Mouse (Mus musculus) lung, postnatal 25 days (tissue): ENCODE data around the gene Speer4e.
"Not testable (repeated sequence)": the region's sequence is repeated elsewhere in the genome, so short reads cannot be mapped to it uniquely, and the experiment has no call there.

Experiments used
- DNase-seq: peaks from one replicate; pipeline ENCODE4 v3.0.0; 2022; ENCODE audit warnings: low spot score

Gene Speer4e

DNA sequence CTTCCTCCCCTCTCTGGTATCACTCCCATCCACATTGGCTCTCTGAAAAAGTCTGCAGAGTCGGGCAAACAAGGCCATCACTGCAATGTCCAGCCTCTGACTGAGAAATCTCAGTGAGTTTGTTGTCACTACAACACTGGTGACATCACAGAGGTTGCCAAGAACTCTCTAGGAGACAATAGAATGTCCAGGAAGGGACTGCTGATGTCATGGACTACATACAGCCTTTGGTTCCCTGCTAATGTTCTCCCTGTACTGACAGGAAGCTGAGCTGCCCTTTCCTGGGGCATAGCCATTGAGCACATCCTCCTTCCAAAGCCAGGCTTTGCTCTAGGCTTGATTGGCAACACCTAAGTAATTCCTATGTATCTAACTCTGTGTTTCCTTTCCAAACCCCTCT is at the start of gene Speer4e:
Gene Speer4e (minus strand): TSS at position 101 of the 400 bp plus-strand sequence.
- not testable (repeated sequence) for DNase-seq

DNA sequence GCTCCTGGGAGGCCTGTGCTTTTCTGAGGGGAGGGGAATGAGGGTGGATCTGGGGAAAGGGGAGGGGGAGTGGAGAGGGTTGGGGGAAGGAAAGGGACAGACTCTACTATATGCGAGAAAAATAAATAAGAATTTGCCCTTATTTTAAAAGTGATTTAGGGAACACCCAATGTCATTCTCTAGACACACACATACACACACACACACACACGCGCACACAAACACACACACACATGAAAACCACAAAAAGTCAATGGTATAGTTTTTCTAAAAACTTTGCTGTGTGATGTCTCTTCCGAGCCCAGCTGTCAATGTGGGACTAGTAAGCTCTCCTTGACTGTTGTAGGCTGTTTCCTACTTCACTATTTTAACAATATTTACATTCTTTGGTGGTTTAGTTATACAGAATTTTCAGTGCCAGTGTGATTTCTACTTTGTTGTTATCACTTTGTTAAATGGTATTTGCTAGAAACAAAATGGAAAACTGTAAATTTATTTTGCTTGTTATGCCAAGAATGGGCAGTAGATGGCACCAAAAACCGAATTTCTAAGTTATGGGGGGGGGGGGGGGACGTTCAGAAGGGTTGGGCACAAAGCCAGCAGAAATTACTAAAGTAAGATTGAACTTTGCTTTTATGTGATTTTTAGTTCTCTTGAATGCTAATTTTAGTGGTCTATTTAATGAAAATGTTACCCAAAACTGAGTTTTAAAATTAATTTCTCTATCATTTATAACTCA is 48.6 kb upstream of the Speer4e start:
- DNase-seq: not testable (repeated sequence)

DNA sequence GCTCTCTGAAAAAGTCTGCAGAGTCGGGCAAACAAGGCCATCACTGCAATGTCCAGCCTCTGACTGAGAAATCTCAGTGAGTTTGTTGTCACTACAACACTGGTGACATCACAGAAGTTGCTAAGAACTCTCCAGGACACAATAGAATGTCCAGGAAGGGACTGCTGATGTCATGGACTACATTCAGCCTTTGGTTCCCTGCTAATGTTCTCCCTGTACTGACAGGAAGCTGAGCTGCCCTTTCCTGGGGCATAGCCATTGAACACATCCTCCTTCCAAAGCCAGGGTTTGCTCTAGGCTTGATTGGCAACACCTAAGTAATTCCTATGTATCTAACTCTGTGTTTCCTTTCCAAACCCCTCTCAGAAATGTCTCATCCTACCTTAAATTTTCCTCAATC is 40.6 kb upstream of the Speer4e start, which contains the start of gene Gm10354:
Gene Gm10354 (minus strand): TSS at position 101 of the 400 bp plus-strand sequence.
- not testable (repeated sequence) for DNase-seq

DNA sequence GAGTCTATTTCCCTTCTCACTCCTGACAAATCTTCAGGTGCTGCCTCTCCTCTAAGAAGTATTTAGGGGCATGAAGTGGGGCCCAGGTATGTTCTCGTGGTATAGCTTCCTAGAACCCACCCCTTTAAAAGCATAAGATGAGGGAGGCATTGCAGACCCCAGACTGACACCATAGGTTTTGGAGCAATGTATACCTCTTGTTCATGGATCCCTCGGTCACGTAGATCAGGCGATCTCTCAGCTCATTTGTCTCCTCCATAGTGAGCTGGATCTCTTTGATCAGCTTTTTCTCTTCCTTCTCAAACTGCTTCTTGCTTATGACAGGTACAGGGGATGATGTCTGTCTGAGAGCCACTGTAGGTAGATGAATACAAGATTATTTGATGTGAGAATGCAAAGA is 39.1 kb upstream of the Speer4e start:
- not testable (repeated sequence) for DNase-seq

DNA sequence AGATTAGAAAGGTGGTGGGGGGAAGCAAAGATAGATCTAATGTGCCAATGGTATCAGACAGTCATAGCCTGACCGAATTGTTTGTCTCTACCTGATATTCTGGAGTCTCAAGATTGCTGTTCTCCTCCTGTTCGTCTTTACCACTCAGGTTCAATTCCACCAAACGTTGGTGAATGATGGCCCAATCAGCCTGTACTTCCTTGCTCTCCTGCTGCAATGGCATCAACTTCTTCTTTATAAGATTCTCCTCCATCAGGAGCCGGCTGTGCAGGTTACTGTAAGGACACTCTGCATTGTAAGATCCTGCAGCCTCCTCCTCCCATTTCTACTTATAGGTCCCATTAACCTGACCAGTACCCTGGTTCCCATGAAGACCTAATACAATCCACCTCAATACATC is 37.1 kb upstream of the Speer4e start:
- not testable (repeated sequence) for DNase-seq

DNA sequence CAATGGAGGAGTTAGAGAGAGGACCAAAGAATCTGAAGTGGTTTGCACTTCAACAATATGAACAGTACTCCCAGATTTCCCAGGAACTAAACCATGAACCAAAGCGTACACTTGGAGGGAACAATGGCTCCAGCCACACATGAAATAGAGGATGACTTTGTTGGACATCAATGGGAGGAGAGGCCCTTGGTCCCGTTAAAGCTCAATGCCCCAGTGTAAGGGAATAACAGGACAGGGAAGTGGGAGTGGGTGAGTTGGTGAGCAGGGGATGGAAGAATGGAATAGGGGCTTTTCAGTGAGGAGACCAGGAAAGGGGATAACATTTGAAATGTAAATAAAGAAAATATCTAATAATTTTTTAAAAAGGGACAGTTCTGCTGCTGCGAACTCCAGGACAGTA is 34.6 kb upstream of the Speer4e start:
- not testable (repeated sequence) for DNase-seq

DNA sequence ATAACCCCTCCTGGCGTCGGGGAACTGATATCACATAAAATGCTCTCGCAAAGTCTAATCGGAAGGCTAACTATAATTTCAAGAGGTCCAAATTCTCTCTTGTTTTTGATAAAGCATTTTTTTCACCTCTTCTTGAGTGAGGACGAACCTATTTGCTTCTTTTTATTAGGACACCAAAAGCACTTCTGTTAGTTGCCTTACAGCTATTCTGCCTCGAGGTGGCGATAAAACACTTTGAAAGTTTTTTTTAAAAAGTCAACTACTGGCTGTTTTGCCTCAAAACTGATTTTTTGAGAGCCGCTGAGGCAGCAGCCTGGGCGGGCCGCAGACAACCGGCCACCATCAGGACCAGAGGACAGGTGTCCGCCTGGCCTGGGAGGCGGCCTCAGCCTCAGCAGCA is 25.6 kb upstream of the Speer4e start:
- not testable (repeated sequence) for DNase-seq

DNA sequence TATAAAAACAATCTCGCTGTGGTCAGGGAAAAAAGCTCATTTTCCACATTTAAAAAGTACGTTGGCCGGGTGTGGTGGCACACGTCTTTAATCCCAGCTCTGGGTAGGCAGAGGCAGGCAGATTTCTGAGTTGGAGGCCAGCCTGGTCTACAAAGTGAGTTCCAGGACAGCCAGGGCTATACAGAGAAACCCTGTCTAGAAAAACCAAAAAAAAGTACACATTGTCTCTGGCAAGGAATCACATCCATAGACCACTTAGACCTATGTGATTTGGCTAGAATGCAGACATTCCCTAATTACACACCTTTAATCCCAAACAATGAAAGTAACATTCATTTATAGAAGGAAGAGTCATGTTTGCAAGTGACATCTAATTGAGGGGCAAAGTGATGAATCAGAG is 23.3 kb upstream of the Speer4e start:
- not testable (repeated sequence) for DNase-seq

DNA sequence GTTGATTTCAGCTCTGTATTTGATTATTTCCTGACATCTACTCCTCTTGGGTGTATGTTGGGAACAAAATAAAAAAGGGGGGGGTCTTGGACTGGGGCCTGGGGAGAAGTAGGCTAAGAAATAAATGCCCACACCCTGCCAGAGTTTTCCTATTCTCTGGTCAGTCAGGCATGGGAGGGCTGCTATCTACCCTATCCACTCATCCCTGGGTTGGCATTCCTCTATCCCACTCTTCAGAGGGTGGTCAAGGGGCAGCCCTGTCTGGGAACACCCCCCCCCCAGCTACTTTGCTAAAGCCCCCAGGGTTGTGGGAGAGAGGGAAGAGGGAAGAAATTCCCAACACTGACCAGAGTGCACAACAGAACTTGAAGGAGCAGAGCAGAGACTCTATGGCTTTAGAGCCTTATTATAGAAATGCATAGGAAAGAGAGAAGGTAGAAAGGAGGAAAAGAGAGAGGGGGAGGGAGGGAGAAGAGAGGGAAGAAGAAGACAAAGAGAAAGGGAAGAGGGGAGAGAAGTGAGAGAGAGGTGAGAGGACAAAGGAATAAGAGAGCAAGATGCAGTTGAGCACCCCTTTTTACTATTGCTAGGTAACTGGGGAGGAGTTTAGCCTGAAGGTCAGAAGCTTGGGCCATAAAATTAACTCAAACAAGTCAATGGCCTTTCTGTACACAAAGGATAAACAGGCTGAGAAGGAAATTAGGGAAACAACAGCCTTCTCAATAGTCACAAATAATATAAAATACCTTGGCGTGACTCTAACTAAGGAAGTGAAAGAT is 17.9 kb upstream of the Speer4e start:
- DNase-seq: not testable (repeated sequence)

DNA sequence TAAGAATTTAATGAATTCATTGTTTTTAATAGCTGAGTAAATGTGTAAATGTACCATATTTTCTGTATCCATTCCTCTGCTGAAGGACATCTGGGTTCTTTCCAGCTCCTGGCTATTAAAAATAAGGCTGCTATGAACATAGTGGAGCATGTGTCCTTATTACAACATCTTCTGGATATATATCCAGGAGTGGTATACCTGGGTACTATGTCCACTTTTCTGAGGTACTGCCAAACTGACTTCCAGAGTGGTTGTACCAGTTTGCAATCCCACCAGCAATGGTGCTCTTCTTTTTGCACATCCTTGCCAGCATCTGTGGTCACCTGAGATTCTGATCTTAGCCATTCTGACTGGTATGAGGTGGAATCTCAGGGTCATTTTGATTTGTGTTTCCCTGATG is 15.4 kb upstream of the Speer4e start:
- not testable (repeated sequence) for DNase-seq

DNA sequence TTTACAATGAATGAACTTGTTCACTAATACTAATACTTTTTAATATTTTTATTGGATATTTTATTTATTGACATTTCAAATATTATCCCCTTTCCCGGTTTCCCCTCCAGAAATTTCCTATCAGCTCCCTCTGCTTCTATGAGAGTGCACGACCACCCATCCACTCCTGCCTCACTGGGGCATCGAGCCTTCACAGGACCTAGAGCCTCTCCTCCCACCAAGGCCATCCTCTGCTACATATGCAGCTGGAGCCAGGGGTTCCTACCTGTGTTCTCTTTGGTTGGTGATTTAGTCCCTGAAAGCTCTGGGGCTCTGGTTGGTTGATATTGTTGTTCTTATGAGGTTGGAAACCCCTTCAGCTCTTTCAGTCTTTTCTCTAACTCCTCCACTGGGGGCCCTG is 14.5 kb upstream of the Speer4e start:
- not testable (repeated sequence) for DNase-seq

DNA sequence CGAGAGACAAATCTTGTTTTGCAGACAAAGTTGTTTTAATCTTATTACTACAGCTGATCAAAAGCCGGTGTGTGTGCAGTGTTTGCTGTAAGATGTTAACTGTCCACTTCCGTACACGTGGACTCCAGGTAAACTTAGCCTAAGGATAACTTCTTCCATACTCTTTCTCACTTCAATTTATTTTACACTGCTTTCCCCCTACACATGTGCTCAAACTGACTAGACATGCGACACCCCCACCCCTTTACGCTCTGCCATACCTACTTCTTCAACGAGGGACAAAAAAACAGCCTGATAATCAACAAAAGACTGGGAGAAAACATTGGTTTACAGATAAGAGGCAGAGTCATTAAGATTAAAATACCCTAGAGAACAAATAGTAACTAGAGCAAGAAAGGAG is 13.6 kb upstream of the Speer4e start:
- not testable (repeated sequence) for DNase-seq

DNA sequence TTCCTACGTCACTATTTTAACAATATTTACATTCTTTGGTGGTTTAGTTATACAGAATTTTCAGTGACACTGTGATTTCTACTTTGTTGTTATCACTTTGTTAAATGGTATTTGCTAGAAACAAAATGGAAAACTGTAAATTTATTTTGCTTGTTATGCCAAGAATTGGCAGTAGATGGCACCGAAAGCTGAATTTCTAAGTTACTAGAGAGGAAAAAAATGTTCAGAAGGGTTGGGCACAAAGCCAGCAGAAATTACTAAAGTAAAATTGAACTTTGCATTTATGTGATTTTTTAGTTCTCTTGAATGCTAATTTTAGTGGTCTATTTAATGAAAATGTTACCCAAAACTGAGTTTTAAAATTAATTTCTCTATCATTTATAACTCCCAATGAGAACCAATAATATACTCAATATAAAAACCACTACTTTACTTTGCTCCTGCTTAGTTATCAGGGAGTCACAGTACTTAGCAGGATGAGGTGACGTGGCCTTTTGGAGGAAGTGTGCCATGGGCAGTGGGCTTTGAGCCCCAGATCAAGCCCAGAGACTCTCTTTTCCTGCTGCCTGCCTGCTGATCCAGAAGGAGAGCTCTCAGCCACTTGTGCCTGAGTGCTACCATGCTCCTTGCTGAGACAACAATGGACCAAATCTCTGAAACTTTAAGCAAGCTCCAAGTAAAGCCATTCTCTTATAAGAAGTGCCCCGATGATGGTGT is 9.4 kb upstream of the Speer4e start:
- DNase-seq: not testable (repeated sequence)

DNA sequence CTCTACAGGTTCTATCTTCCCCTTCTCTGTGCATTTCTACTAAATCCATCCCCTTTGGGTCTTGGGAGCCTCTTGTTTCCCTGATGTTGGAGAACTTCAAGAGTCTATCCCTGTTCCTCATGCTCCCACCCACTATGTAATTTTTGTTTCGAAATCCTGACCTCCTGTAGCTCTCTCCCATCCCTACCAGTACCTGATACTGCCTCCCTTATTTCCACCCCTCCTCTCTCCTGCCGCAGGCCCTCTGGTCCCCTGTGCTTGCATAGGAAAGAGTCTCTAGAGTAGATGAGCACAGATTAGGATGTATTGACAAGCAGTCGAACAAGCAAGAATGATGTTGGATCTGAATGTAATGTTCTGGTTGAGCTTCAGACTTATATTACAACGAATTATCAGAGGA is 7.3 kb upstream of the Speer4e start:
- not testable (repeated sequence) for DNase-seq

DNA sequence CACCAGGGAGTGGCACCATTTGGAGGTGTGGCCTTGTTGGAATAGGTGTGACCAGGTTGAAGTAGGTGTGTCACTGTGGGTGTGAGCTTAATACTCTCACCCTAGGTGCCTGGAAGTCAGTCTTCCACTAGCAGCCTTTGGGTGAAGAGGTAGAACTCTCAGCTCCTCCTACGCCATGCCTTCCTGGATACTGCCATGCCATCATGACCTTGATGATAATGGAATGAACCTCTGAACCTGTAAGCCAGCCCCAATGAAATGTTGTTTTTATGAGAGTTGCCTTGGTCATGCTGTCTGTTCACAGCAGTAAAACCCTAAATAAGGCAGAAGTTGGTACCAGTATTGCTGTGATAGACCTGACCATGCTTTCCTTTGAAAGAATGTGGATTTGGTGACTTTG is 2.8 kb upstream of the Speer4e start:
- not testable (repeated sequence) for DNase-seq

DNA sequence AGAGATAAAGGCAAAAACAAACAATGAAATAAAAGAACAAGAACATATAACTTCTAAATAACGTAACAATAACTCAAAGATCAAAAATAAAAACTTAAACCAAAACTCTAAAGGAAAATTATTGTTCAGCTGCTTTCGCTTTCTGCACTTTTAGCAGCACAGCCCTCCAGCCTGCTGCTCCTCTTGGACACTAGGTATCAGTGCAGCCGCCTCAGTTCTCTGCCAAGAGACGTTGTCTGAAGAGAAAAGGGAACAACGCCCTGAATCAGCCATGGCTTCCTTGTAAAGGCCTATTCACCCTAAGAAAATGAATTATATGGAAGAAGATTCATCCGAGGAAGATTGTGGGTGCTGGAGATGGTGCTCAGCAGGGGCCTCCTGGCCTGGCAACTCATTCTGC is 4.5 kb downstream of the Speer4e start:
- not testable (repeated sequence) for DNase-seq

DNA sequence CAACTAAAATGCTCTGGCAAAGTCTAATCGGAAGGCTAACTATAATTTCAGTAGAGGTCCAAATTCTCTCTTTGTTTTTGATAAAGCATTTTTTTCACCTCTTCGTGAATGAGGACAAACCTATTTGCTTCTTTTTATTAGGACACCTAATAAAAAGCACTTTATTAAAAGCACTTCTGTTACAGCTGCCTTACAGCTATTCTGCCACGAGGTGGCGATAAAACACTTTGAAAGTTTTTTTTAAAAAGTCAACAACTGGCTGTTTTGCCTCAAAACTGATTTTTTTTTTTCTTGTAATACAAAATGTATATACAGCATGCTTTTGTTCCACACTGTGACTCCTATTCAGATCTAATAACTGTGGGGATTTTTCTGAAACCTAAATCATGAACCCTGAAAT is 11.2 kb downstream of the Speer4e start:
- not testable (repeated sequence) for DNase-seq

DNA sequence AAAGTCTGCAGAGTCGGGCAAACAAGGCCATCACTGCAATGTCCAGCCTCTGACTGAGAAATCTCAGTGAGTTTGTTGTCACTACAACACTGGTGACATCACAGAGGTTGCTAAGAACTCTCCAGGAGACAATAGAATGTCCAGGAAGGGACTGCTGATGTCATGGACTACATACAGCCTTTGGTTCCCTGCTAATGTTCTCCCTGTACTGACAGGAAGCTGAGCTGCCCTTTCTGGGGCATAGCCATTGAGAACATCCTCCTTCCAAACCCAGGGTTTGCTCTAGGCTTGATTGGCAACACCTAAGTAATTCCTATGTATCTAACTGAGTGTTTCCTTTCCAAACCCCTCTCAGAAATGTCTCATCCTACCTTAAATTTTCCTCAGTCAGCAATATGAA is 23.4 kb downstream of the Speer4e start, which contains the start of gene Gm9758:
Gene Gm9758 (minus strand): TSS at position 101 of the 400 bp plus-strand sequence.
- not testable (repeated sequence) for DNase-seq

DNA sequence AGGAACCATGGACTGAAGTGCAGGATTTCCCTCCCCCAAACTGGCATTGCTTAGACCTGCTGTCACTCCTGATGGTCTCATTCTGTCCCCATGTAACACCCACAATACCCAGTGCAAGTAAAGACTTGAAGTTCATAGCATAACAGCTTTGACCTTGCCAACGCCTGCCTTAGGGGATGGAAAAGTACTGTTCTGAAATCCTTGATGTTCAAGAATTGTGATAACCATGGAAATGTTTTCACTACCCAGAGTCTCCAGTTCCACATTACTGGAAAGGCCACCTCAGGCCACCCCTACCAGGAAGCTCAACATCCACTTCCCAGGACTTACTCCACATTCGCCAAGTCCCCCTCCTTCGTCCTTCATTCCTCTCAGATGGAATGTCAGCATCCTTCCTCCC is 23.9 kb downstream of the Speer4e start:
- DNase-seq: not testable (repeated sequence)

DNA sequence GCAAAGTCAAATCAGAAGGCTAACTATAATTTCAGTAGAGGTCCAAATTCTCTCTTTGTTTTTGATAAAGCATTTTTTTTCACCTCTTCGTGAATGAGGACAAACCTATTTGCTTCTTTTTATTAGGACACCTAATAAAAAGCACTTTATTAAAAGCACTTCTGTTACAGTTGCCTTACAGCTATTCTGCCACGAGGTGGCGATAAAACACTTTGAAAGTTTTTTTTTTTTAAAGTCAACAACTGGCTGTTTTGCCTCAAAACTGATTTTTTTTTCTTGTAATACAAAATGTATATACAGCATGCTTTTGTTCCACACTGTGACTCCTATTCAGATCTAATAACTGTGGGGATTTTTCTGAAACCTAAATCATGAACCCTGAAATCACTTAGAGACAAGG is 34.7 kb downstream of the Speer4e start:
- not testable (repeated sequence) for DNase-seq

DNA sequence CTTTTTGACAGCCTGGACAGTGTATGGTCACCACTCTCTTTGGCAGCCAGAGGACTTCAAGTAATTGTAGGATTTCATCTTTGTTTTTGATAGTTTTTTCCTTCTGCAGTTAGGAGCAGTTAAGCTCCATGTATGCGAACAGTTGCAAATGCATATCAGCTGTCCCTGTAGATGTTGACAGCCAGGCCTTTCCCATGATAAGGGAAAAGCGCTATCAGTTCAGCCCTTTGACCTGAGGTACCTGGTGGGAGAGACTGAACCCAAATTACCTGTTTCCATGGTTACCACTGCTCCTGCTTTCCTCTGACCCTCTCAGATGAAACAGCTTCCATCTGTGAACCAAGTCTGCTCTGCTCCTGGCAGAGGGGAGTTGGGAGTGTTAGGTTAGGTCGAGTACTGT is 46.0 kb downstream of the Speer4e start:
- no peak for DNase-seq

DNA sequence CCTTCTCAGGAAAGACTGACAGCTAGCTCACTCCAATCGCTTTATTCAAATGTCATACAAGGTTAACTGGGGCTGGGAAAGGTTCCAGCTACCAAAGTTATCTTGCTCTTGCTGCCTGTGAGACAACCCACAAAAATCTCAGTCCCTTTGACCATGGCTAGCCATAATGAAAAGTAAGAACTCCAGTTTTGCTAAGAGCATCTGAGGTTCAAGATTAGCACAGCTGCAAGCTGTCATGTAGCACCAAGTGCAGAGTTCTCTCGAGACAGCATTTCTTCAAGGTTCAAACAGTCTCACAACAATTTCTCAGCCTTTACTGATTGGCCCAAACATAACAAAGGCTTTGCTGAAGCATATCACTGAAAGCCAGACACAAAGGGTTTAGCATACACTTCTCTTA is 52.9 kb downstream of the Speer4e start:
- peak; percentile 7 for DNase-seq
